Comparison of ENCODE assay signal across 8 mouse cellular contexts in the genomic region with DNA sequence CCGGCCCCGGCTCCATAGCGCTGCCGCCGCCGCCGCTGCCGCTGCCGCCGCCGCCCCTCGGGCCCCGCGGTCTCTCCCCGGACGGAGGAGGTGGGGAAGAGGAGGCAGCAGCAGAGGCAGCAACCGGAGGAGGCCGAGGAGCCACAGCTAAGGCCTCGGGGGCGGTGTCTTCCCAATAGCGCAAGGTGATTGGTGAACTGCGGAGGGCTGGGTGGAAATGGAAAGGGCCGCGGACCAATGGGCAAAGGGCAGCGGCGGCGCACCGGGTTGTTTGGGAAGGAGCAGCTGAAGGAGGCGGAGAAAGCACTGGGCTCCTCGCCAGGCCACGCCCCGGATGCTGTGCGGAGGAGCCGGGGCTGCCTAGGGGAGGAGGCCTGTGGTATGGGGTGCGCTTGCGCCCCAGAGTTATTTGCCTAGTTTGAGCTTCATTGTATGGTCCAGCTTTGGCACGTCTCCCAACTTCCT. TPM values are rescaled to one million over a fixed set of nuclear protein-coding genes. Genes with fewer than 3 reads are reported as not detected.
DNase-seq lines count a peak whose midpoint lies in the region; ATAC-seq lines count a peak whose summit lies in the region.

A gene (minus strand): TSS at position 149 of the 465 bp plus-strand sequence.

- H3K4me2 ChIP-seq in kidney, embryonic 15.5 days = peak within 1 kb of the TSS; percentile 77

- peak within 1 kb of the TSS; percentile 97 for H3K27ac ChIP-seq in heart, embryonic 10.5 days
- H3K27ac ChIP-seq in kidney, embryonic 15.5 days = peak within 1 kb of the TSS; percentile 97

- H3K27me3 ChIP-seq in heart, embryonic 10.5 days (ENCODE audit: insufficient read depth, poor library complexity, severe bottlenecking) = no peaks in the 10 kb centered on the region
- no peaks in the 10 kb centered on the region for H3K27me3 ChIP-seq in kidney, embryonic 15.5 days

- H3K9me3 ChIP-seq in heart, embryonic 10.5 days = no peaks in the 10 kb centered on the region
- H3K9me3 ChIP-seq in kidney, embryonic 15.5 days (replicated peaks) = no peaks in the 10 kb centered on the region

- H3K4me1 ChIP-seq in heart, embryonic 10.5 days = no peaks in the 10 kb centered on the region
- H3K4me1 ChIP-seq in kidney, embryonic 15.5 days = 0 out of 2 replicates have a peak, but pooled peaks cover 2% of the 10 kb centered on the region

- DNase-seq in B cell, adult 2 months = peak; percentile 98
- DNase-seq in brain, adult 2 months (ENCODE audit: low read depth, low spot score) = peak; percentile 99
- peak; percentile 100 for DNase-seq in heart, embryonic 10.5 days (ENCODE audit: low spot score)
- DNase-seq in liver = peak; percentile 99
- peak; percentile 99 for DNase-seq in spleen, postnatal 4 days (ENCODE audit: low spot score in 2 of 2)

- peak within 1 kb of the TSS; percentile 90 for H3K9ac ChIP-seq in kidney, embryonic 15.5 days

- WGBS in heart, embryonic 10.5 days = under 1% methylated on average over 37 of the region's 37 CpGs
- WGBS in kidney, embryonic 15.5 days = under 1% methylated on average over 28 of the region's 37 CpGs

- H3K36me3 ChIP-seq in heart, embryonic 10.5 days = no peaks in the 10 kb centered on the region
- H3K36me3 ChIP-seq in kidney, embryonic 15.5 days = no peaks in the 10 kb centered on the region

- H3K4me3 ChIP-seq in heart, embryonic 10.5 days = peak within 1 kb of the TSS; percentile 92
- H3K4me3 ChIP-seq in kidney, embryonic 15.5 days (replicated peaks) = peak within 1 kb of the TSS; percentile 90

- peak; percentile 100 for ATAC-seq in erythroblast, adult 5-6 weeks (replicated peaks; ENCODE audit: low FRiP score, poor library complexity, severe bottlenecking)
- peak; percentile 99 for ATAC-seq in kidney, embryonic 15.5 days (replicated peaks; ENCODE audit: low FRiP score)
- peak; percentile 98 for ATAC-seq in monocyte, adult 5-6 weeks (replicated peaks; ENCODE audit: insufficient number of reproducible peaks, low FRiP score, low TSS enrichment, poor library complexity, severe bottlenecking)

RNA-seq across cellular contexts. Expression of the gene that starts here (rescaled TPM):
- 2.3 and 6.5 TPM in 2 replicates for total RNA-seq in erythroblast, adult 5-6 weeks (2015; ENCODE audit: low replicate concordance)
- 4.0 and 6.0 TPM in 2 replicates for total RNA-seq in erythroblast, adult 5-6 weeks (2017; ENCODE audit: low replicate concordance)
- 19.0 and 20.5 TPM in 2 replicates for polyA plus RNA-seq in heart, embryonic 10.5 days (2016; fragmentation: Nextera tagmentation; extraction: Ambion mirVana)
- polyA plus RNA-seq in kidney, embryonic 15.5 days (2015; fragmentation: Nextera tagmentation; extraction: Ambion mirVana) = 17.8 and 18.6 TPM in 2 replicates
- total RNA-seq in monocyte, adult 5-6 weeks (2017) = 20.1 to 33.6 TPM (median 23.4 TPM) in 3 replicates

Comparison
In these comparisons a context has a peak if more than half of its experiments do, and no peak if none do; other contexts are left out.
1. Peak in every context shown above with its lines: DNase-seq, ATAC-seq, H3K4me3 ChIP-seq and H3K27ac ChIP-seq.